In genomic region chr12:52298683-52299082, GRCm38 (mm10) we compare ENCODE assay signal across 17 mouse cellular contexts.
"Had no signal": no experiment of that assay in that cellular context is flagged by ENCODE, and none has a peak within 500 bp of the region (broad histone marks: within the 10 kb centered on the region; RNA-seq: fewer than 3 reads in every experiment).

No protein-coding gene starts in this region.

- ATAC-seq: midbrain, embryonic 15.5 days had no signal

- H3K4me1 ChIP-seq: neural tube, embryonic 12.5 days; neural tube, embryonic 15.5 days had no signal

- H3K4me3 ChIP-seq: layer of hippocampus, adult 2 months; left cerebral cortex, adult 2 months; liver, embryonic 13.5 days; midbrain, embryonic 12.5 days; midbrain, embryonic 15.5 days; neural tube, embryonic 12.5 days; neural tube, embryonic 15.5 days had no signal

- H3K36me3 ChIP-seq: liver, embryonic 13.5 days; midbrain, embryonic 12.5 days; midbrain, embryonic 15.5 days; neural tube, embryonic 12.5 days; neural tube, embryonic 15.5 days had no signal

- DNase-seq: kidney, adult 2 months; kidney, postnatal 25 days; layer of hippocampus, adult 9-11 months; layer of hippocampus, postnatal 36 days; liver, embryonic 13.5 days; lung, adult 2 months; lung, postnatal 14 days; lung, postnatal 4 days; right cerebral cortex, postnatal 25 days; thymus, adult 18-20 months; thymus, postnatal 4 days had no signal

- H3K9me3 ChIP-seq: liver, embryonic 13.5 days; midbrain, embryonic 12.5 days; midbrain, embryonic 15.5 days; neural tube, embryonic 12.5 days; neural tube, embryonic 15.5 days had no signal

- H3K27me3 ChIP-seq: liver, embryonic 13.5 days; midbrain, embryonic 12.5 days; midbrain, embryonic 15.5 days; neural tube, embryonic 12.5 days; neural tube, embryonic 15.5 days had no signal
